Mouse (Mus musculus) MEL (cell line): ENCODE results near the gene Mettl16. TPM values are rescaled to one million over a fixed set of nuclear protein-coding genes. Genes with fewer than 3 reads are reported as not detected.

Experiments used
- DNase-seq: peaks from one replicate; pipeline ENCODE4 v3.0.0; 2011; ENCODE audit warnings: low read depth, low spot score
- H3K27ac ChIP-seq: 2 replicates; pipeline ENCODE4 v1.5.1; 2012; ENCODE audit warnings: low read depth, mild to moderate bottlenecking, control low read depth, low read length, moderate library complexity; ENCODE audit not compliant: control insufficient read depth
- H3K27me3 ChIP-seq, 2 experiments: fragments of 150-350 bp in 1 of 2; sonication (generic) in 1 of 2; 2 replicates each; pipeline ENCODE4 v1.6.1; 2012; ENCODE audit warnings: low read length in 2 of 2, mild to moderate bottlenecking in 2 of 2, improper control_type of control experiment in 1 of 2, moderate library complexity in 1 of 2; ENCODE audit not compliant: insufficient read depth in 2 of 2, control insufficient read depth in 1 of 2
- H3K36me3 ChIP-seq, 2 experiments: 2 replicates each; pipeline ENCODE4 v1.6.1; 2012 to 2014; ENCODE audit warnings: low read length in 2 of 2, improper control_type of control experiment in 1 of 2, inconsistent platforms in 1 of 2, mild to moderate bottlenecking in 1 of 2; ENCODE audit not compliant: insufficient read depth in 2 of 2, control insufficient read depth in 1 of 2
- H3K4me1 ChIP-seq, 2 experiments: fragments of 150-350 bp in 1 of 2; sonication (generic) in 1 of 2; 2 replicates each; pipeline ENCODE4 v1.6.1; 2012; ENCODE audit warnings: low read length in 2 of 2, improper control_type of control experiment in 1 of 2, mild to moderate bottlenecking in 1 of 2; ENCODE audit not compliant: insufficient read depth in 2 of 2, control insufficient read depth in 1 of 2
- H3K4me3 ChIP-seq, 2 experiments: fragments of 150-350 bp in 1 of 2; sonication (generic) in 1 of 2; 2 replicates each; pipeline ENCODE4 v1.5.1; 2012; ENCODE audit warnings: low read depth in 2 of 2, low read length in 2 of 2, mild to moderate bottlenecking in 2 of 2, moderate library complexity in 2 of 2, control low read depth in 1 of 2, improper control_type of control experiment in 1 of 2; ENCODE audit not compliant: control insufficient read depth in 1 of 2, insufficient read depth in 1 of 2
- H3K79me2 ChIP-seq: 2 replicates; pipeline ENCODE4 v1.6.1; 2012; ENCODE audit warnings: mild to moderate bottlenecking, low read length, moderate library complexity; ENCODE audit not compliant: control insufficient read depth, poor library complexity, insufficient read depth
- H3K9ac ChIP-seq: 2 replicates; pipeline ENCODE4 v1.6.1; 2012; ENCODE audit warnings: low read depth, mild to moderate bottlenecking, control low read depth, low read length, moderate library complexity; ENCODE audit not compliant: control insufficient read depth, poor library complexity, severe bottlenecking
- H3K9me3 ChIP-seq: fragments of 150-350 bp; sonication (generic); replicated peaks from 2 replicates; pipeline ENCODE4 v1.6.1; 2012; ENCODE audit warnings: mild to moderate bottlenecking, low read length, improper control_type of control experiment, moderate library complexity; ENCODE audit not compliant: insufficient read depth
- BHLHE40 ChIP-seq: IDR thresholded peaks from 2 replicates; pipeline ENCODE4 v1.6.1; 2012; ENCODE audit warnings: low read depth, mild to moderate bottlenecking, inconsistent platforms, low read length, improper control_type of control experiment, borderline replicate concordance
- CHD1 ChIP-seq: IDR thresholded peaks from 2 replicates; pipeline ENCODE4 v1.6.1; 2012; ENCODE audit warnings: low read depth, mild to moderate bottlenecking, inconsistent platforms, low read length, improper control_type of control experiment
- CHD2 ChIP-seq: IDR thresholded peaks from 2 replicates; pipeline ENCODE4 v1.6.1; 2011; ENCODE audit warnings: low read length, improper control_type of control experiment
- CTCF ChIP-seq, 3 experiments: IDR thresholded peaks in 2 of 3; conservative IDR thresholded peaks in 1 of 3; 2 replicates each; pipeline ENCODE4 v1.5.1; 2011 to 2012; ENCODE audit warnings: low read length in 3 of 3, low read depth in 2 of 3, mild to moderate bottlenecking in 2 of 3, improper control_type of control experiment in 1 of 3, inconsistent platforms in 1 of 3, mixed read lengths in 1 of 3, moderate library complexity in 1 of 3; ENCODE audit not compliant: control insufficient read depth in 1 of 3, insufficient read depth in 1 of 3, poor library complexity in 1 of 3, severe bottlenecking in 1 of 3
- E2F4 ChIP-seq: IDR thresholded peaks from 2 replicates; pipeline ENCODE4 v1.6.1; 2011; ENCODE audit warnings: low read depth, low read length, improper control_type of control experiment, borderline replicate concordance
- ELF1 ChIP-seq: IDR thresholded peaks from 2 replicates; pipeline ENCODE4 v1.6.1; 2014; ENCODE audit warnings: low read depth, mild to moderate bottlenecking, inconsistent platforms, low read length, improper control_type of control experiment, moderate library complexity
- GABPA ChIP-seq: IDR thresholded peaks from 2 replicates; pipeline ENCODE4 v1.6.1; 2012; ENCODE audit warnings: low read depth, mild to moderate bottlenecking, inconsistent platforms, low read length, improper control_type of control experiment, moderate library complexity
- HCFC1 ChIP-seq: IDR thresholded peaks from 2 replicates; pipeline ENCODE4 v1.6.1; 2012; ENCODE audit warnings: low read depth, mild to moderate bottlenecking, inconsistent platforms, low read length, improper control_type of control experiment, moderate library complexity
- JUND ChIP-seq: IDR thresholded peaks from 2 replicates; pipeline ENCODE4 v1.6.1; 2011; ENCODE audit warnings: low read depth, mild to moderate bottlenecking, improper control_type of control experiment, low read length
- KAT2A ChIP-seq: conservative IDR thresholded peaks from 2 replicates; pipeline ENCODE4 v1.6.1; 2012; ENCODE audit warnings: low read depth, low read length, improper control_type of control experiment, inconsistent platforms
- MAX ChIP-seq: IDR thresholded peaks from 2 replicates; pipeline ENCODE4 v1.6.1; 2011; ENCODE audit warnings: low read length, improper control_type of control experiment
- MEF2A ChIP-seq: IDR thresholded peaks from 2 replicates; pipeline ENCODE4 v1.6.1; 2014; ENCODE audit warnings: low read depth, mild to moderate bottlenecking, inconsistent platforms, low read length, improper control_type of control experiment; ENCODE audit not compliant: poor library complexity, insufficient replicate concordance, severe bottlenecking; ENCODE audit errors: extremely low read depth
- MXI1 ChIP-seq: IDR thresholded peaks from 2 replicates; pipeline ENCODE4 v1.6.1; 2011; ENCODE audit warnings: mild to moderate bottlenecking, low read depth, low read length, improper control_type of control experiment
- MYB ChIP-seq: IDR thresholded peaks from 2 replicates; pipeline ENCODE4 v1.6.1; 2011; ENCODE audit warnings: mild to moderate bottlenecking, low read depth, low read length, improper control_type of control experiment
- MYC ChIP-seq: IDR thresholded peaks from 2 replicates; pipeline ENCODE4 v1.6.1; 2011; ENCODE audit warnings: low read depth, mild to moderate bottlenecking, low read length, improper control_type of control experiment, moderate library complexity
- NELFE ChIP-seq: IDR thresholded peaks from 2 replicates; pipeline ENCODE4 v1.6.1; 2011; ENCODE audit warnings: low read depth, low read length, improper control_type of control experiment
- NRF1 ChIP-seq: IDR thresholded peaks from 2 replicates; pipeline ENCODE4 v1.6.1; 2014; ENCODE audit warnings: low read depth, mild to moderate bottlenecking, inconsistent platforms, low read length, improper control_type of control experiment, moderate library complexity; ENCODE audit not compliant: poor library complexity, insufficient read depth, severe bottlenecking
- POLR2A ChIP-seq, 2 experiments: IDR thresholded peaks; 2 replicates each; pipeline ENCODE4 v1.6.1; 2011 to 2012; ENCODE audit warnings: low read length in 2 of 2, mild to moderate bottlenecking in 2 of 2, control low read depth in 1 of 2, improper control_type of control experiment in 1 of 2, low read depth in 1 of 2, moderate library complexity in 1 of 2; ENCODE audit not compliant: control insufficient read depth in 1 of 2, insufficient read depth in 1 of 2, poor library complexity in 1 of 2
- POLR2AphosphoS2 ChIP-seq: IDR thresholded peaks from 2 replicates; pipeline ENCODE4 v1.6.1; 2011; ENCODE audit warnings: low read length, improper control_type of control experiment
- RAD21 ChIP-seq: IDR thresholded peaks from 2 replicates; pipeline ENCODE4 v1.6.1; 2011; ENCODE audit warnings: mild to moderate bottlenecking, low read depth, low read length, improper control_type of control experiment
- SMC3 ChIP-seq: IDR thresholded peaks from 2 replicates; pipeline ENCODE4 v1.6.1; 2011; ENCODE audit warnings: low read depth, low read length, improper control_type of control experiment
- TBP ChIP-seq: IDR thresholded peaks from 2 replicates; pipeline ENCODE4 v1.8.0; 2011; ENCODE audit warnings: low read depth, low read length, improper control_type of control experiment
- UBTF ChIP-seq: IDR thresholded peaks from 2 replicates; pipeline ENCODE4 v1.6.1; 2012; ENCODE audit warnings: low read depth, mild to moderate bottlenecking, inconsistent platforms, low read length, improper control_type of control experiment, moderate library complexity, borderline replicate concordance; ENCODE audit not compliant: insufficient read depth
- ZC3H11A ChIP-seq: IDR thresholded peaks from 2 replicates; pipeline ENCODE4 v1.6.1; 2012; ENCODE audit warnings: low read depth, mild to moderate bottlenecking, inconsistent platforms, low read length, improper control_type of control experiment
- ZKSCAN1 ChIP-seq: IDR thresholded peaks from 2 replicates; pipeline ENCODE4 v1.6.1; 2012; ENCODE audit warnings: low read depth, mild to moderate bottlenecking, inconsistent platforms, low read length, improper control_type of control experiment, moderate library complexity
- ZNF384 ChIP-seq: IDR thresholded peaks from 2 replicates; pipeline ENCODE4 v1.6.1; 2012; ENCODE audit warnings: low read depth, mild to moderate bottlenecking, inconsistent platforms, low read length, improper control_type of control experiment
- polyA plus RNA-seq, 2 experiments: library from polyadenylated mRNA; stranded (reverse) in 1 of 2; unstranded in 1 of 2; fragments of >175 nt in 1 of 2; fragments of >200 nt in 1 of 2; gene quantifications; 2 replicates each; pipeline versions ENCODE4 v1.2.1 to v1.2.4; 2012; ENCODE audit warnings: low replicate concordance in 2 of 2, low read depth in 1 of 2; ENCODE audit not compliant: insufficient read length in 2 of 2, insufficient read depth in 1 of 2, missing spikeins in 1 of 2
- total RNA-seq: library from RNA; depleted of rRNA; stranded (reverse); fragments of 300-350 nt; gene quantifications from 2 replicates; pipeline ENCODE4 v1.2.3, GENCODE M21; 2012

Mettl16 gene
- total and polyA plus RNA-seq, 3 experiments, result 76.3 to 116 TPM; not detected in 1

DNA sequence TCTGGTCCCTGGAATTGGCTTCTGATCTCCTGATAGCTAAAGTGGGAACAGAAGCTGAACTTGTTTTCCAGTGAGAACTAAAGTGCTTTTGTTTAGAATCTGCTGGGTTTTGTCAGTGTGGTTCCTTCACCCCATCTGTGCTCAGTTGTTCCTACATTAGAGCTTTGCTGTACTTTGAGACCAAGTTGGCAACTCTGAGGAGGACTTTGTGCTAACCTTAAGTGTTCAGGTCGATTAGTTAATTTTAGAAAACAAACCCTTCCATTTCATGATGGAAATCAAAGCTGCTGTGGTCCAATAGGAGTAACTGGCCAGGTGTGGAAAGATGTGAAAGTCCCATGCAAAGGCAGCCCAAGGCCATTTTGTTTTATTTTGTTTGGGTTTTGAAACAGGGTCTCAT is 50.3 kb downstream of the Mettl16 start:
- Histone ChIP-seq H3K27me3 (no peaks in the 10 kb centered on the region), H3K36me3 (peaks cover 9 to 10% of the 10 kb centered on the region in 2 experiments), H3K79me2 (0 out of 2 replicates have a peak, but pooled peaks cover 1% of the 10 kb centered on the region), H3K4me1 (peaks cover 0 to 1% of the 10 kb centered on the region in 2 experiments; a peak in 2 of 4 replicates)
- DNase-seq, result no peak
- TF ChIP-seq SMC3, result no peak
- TF ChIP-seq TBP, result no peak
- no peak for TF ChIP-seq RAD21
- TF ChIP-seq HCFC1, result no peak
- TF ChIP-seq MEF2A, result no peak
- TF ChIP-seq ZC3H11A, result no peak
- TF ChIP-seq ZKSCAN1, result no peak
- no peak for TF ChIP-seq ZNF384
- no peak for TF ChIP-seq CHD2
- no peak for TF ChIP-seq GABPA
- TF ChIP-seq MYC, result no peak
- TF ChIP-seq POLR2AphosphoS2, result no peak
- TF ChIP-seq MXI1, result no peak
- TF ChIP-seq NELFE, result no peak
- no peak for TF ChIP-seq MAX
- no peak for TF ChIP-seq MYB
- TF ChIP-seq, all 39 proteins: peak for 0
- H3K4me3 ChIP-seq, result no peak overlapping the region
- H3K27ac ChIP-seq, result no peak overlapping the region
- H3K9me3 ChIP-seq, result no peaks in the 10 kb centered on the region
- H3K9ac ChIP-seq, result no peak overlapping the region

DNA sequence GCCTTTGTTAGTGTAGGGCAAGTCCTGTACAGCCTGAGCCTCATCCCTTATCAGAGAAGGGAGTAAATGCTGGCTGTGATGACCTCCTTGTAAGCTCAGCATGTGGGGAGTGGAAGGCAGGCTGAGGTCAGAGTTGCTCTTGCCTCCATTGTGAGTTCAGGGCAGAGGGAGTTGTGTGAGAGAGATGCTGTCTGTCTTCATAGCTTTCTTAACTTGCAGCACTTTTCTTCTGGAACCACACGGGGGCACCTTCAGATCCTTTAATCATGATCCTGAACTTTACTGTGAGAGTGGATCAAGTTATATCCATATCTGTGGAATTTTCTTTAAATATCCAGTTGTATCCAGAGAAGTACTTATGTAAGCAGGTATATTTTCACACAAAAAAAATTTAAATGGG is 50.8 kb downstream of the Mettl16 start:
- Histone ChIP-seq H3K27ac (no peak overlapping the region), H3K4me1 (peaks cover 0 to 6% of the 10 kb centered on the region in 2 experiments; a peak in 2 of 4 replicates), H3K9ac (no peak overlapping the region), H3K9me3 (no peaks in the 10 kb centered on the region), H3K36me3 (peaks cover 8 to 10% of the 10 kb centered on the region in 2 experiments), H3K27me3 (no peaks in the 10 kb centered on the region), H3K4me3 (no peak overlapping the region), H3K79me2 (0 out of 2 replicates have a peak, but pooled peaks cover 1% of the 10 kb centered on the region)
- DNase-seq, result no peak
- TF ChIP-seq CTCF (IDR thresholded peaks at IDR 0.05 in 2 of 3, conservative IDR thresholded peaks at IDR 0.05 in 1 of 3; ENCODE audit: control insufficient read depth in 1 of 3, insufficient read depth in 1 of 3, low read depth in 2 of 3, low read length in 3 of 3, poor library complexity in 1 of 3, severe bottlenecking in 1 of 3) (peak in 1 of 3 experiments; percentile 40; a peak in 2 of 6 replicates), NRF1 (no peak), MYB (no peak), CHD1 (no peak), KAT2A (no peak), RAD21 (no peak; the same call in 1 of the 2 replicates), BHLHE40 (no peak), JUND (no peak), E2F4 (no peak), MXI1 (no peak), UBTF (no peak), POLR2A (IDR thresholded peaks at IDR 0.05; ENCODE audit: control insufficient read depth in 1 of 2, insufficient read depth in 1 of 2, low read depth in 1 of 2, low read length in 2 of 2, poor library complexity in 1 of 2) (no peak), ELF1 (no peak), MYC (no peak), SMC3 (peak; percentile 36; the same call in 1 of the 2 replicates)
